Mouse (Mus musculus) embryo, embryonic 10.5 days (tissue): ENCODE data around the gene Myo1c.

ENCODE experiments used
- DNase-seq: peaks from one replicate; pipeline ENCODE4 v3.0.0-alpha.2; 2015; ENCODE audit warnings: low spot score

Myo1c gene

DNA sequence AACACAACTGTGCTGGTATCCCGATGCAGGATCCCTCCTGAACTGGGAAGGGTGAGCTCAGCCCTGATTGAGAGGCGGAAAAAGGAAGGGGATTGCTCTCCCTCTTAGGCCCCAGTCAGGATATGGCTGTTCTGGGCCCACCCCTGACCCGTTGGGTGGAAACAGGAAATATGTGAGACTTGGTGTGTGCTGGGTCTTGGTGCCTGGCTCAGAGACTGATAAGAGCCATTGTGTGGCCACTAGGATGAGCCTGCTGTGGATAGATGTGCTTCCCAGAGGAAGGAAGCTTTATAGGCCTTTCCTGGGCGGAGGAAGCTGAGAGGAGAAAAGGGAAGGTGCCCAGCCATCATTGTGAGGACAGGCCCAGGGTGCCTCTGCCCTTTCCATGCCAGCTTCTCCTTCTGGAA is 1.1 kb upstream of the Myo1c start:
- no peak for DNase-seq

DNA sequence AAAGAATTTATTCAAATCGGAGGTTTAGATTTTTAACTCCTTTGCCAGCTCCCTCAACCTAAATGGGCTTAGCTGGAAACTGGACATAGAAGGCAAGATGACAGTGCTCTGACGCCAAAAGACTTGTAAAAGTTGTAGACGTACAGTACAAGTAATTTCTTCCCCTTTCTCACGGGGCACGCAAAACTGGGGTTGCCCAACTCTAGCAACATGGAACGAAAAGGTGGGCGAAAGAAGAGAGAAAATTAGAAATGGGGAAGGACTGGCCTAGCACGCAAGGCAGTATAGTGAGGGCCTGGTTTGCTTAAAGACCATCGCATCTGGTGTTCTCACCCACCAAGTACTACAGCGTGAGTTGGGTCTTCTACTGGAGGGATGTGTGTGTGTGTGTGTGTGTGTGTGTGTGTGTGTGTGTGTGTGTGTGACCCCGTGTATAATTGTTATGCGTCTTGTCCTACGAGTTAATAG is 688 bp downstream of the Myo1c start:
- DNase-seq, result no peak

DNA sequence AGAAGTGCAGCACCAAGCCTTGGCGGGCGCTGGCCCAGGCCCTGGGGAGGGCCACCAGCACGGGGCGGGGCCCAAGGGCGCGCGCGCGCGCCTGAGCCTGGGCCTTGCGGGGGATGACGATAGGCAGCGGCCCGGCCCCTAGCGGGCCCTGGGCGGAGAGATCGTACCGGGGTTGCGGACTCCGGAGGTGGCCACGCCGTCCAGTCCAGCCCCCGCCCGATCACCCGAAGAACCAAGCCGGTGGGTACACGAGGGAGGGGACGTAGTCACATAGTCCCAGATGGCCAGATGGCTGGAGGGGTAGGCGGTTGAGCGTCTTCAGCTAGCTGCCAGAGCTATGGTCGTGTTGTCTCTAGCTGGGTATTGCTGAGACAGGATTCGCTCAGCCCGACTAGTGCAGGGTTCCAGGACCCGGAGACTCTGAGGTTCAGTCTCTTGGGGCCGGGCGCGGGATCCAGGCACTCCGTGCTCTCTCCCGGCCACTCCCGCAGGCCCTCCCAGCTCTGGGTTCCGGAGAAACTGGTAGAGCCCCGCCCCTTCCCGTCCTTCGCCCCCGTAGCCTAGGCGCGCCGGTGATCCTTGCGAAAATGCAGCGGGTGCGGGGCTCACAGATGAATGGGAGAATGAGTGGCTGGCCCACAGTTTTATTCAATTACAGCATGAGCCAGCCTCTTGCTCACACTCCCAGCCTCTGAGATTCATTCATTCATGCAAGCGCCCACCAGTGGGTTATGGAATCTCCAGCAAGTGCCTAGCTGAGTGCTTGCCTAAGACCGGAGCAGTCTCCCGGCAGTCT is 1.3 kb downstream of the Myo1c start:
- peak; percentile 78 for DNase-seq

DNA sequence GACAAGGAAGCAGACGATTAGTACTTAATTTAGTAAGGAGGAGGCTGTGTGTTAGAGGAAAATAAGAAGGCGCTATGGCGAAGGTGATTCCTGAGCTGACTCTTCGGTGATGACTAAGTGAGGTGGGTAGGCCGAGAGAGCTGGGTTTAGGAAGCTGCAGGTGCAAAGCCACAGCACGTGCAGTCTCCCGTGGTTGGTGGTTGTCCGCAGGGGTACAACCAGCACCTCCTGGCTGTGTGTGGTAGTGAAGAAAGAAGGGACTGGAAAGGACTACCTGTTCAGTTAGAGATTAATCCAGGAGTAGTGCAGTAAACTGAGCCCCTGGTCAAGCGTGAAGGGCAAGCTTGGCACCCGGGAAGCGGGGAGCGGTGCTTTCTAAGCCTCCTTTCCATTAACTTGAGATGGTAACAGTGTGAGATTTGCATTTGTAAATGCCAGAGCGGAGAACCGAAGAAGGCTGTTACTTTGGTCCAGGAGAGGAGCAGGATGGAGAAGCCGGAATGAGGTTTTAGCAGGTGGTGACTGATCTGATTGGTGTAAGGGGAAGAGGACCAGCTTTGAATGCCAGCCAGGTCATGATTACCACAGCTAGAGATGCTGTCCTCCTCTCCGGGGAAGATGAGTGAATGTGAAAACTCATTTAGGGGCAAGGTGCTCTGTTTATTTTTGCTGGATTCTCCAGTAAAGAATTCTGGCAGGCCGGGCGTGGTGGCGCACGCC is 2.1 kb downstream of the Myo1c start:
- DNase-seq, result no peak

DNA sequence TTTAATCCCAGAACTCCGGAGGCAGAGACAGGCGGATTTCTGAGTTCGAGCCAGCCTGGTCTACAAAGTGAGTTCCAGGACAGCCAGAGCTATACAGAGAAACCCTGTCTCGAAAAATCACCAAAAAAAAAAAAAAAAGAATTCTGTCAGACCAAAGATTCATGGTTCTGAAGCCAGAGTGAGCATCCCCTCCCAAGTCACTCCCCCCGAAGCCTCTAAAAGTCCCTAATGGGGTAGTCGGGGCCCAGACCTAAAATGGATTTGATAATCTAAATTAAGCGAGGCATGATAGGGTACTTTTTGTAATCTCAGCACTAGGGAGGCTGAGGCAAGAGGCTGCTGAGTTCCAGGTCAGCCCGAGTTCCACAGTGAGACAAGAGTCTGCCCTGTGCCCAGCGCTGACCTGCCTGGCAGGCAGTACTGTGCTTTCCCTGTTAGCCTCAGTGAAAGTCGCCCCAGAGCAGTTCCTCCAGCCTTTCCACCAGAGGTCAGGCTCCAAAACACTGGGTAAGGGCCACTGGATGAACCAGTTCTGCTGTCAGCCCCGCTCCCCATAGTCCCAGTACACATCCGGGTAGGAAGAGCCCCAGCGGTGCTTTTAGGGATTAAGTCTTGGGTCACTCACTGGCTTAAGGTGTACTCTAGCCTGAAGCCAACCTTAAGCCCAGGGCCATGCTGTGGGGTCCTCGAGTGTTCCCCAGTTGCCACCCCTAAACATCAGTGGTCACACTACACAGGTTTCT is 2.8 kb downstream of the Myo1c start:
- peak; percentile 44 for DNase-seq

DNA sequence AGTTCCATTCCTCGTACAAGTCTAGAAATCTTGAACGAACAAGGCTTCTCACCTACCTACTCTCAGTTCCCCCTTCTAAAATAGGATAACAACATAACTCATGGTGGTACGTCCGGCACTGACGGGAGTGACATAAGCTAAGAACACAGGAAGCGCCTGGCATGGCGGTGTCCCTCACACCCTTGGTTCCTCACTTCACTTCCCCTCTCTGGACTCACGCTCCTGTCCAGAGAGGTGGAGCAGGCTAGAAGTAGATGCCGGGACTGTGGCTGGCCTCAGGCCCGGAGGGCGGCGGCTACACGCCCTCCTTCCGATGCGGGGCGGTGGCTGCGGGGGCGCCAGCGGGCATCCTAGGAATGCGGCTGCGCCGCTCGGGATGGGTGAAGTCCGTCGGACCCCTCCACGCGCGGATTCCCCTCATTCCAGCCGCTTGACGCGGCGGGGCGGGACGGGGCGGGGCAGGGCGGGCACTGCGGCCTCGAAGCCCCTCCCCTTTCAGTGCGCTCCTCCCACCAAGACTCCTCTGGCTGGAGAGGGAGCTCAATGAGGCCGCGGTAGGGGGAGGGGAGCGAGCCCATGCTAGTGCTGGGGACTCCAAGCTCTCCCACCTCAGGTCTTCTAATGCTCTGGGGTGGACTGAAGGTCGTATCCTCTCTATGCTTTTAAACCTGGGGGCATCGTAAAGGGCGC is 3.6 kb downstream of the Myo1c start:
- DNase-seq, result peak; percentile 92

DNA sequence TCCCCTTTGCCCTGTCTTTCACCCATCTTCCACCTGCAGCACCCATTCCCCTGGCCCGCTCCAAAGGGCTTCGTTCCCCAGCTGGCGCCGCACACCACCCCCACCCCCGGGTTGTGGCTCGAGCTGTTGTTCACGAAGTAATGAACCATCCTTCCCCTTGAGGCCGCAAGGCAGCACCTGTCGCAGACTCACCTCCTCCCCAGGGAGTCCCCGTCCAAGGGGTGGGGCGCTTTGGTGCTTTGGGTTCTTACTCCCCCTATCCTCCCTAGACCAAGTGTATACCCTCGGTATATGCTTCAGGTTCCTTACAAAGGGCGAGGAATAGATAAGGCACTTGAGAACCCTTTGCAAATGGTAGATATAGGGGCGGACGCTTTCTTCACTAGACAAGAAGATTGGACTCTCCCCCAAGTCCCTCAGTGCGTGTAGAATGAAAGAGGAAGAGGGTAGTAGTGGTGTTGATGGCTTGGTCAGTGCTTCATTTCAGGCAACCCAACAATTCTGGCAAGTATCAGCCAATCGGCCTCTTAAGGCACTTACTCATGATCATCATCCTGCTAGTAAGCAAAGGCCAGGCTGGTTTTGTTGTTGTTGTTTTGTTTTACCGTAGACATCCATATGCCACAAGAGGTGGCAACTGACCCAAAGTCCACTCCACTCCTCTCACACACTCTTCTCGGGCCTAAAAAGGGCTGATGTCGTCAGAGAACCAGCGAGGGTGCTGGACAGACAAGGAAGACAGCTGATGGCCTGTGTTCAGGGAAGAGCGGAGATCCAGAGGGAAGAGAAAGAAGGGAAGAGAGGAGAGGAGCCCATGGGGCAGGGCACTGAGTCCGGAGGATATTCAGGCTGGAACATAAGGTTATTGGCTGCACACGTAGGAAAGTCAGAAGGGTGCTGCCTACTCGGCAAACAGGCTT is 4.4 kb downstream of the Myo1c start:
- DNase-seq, result peak; percentile 24

DNA sequence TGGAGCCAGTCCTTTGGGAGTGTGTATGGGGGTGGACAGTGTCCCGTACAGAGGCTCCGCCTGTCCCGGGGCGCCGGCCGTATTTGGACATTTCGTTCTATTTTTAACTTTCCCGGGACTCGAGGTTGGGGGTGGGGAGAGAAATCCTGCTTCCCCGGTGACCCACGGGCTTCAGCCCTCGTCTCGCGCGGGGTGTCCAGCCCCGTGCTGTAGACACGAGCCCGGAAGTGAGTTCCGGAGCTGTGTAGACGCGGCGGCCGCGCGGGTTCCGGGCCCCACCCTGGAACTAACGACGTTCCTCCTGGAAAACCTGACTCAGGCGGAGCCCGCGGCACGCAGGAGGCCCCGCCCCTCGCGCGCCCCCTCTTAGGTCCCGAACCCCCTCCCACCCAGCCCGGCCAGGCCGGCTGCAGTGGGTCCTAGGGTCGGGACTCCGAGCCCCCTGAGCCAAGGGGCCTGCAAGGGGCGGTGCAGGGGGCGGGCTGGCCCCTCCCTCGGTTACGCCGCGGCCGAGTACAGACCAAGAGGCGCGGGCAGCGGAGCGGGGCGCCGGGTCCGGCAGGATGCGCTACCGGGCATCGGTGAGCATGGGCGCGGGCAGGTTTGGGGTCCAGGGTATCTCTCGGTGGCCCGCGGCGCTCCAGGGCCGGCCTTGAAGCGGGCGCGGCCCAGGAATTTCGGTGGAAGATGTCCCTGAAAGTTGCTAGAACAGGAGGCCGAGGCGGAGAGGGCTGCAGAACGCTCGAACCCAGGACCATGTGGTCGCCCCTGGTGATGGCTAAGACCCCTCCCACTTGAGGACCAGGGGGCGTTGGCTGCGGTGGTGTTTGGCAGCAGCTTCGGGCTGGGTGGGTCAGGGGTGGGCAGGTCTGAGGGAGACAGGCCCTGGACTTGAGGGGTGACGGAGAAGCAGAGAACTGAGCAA is 5.6 kb downstream of the Myo1c start:
- peak; percentile 67 for DNase-seq

DNA sequence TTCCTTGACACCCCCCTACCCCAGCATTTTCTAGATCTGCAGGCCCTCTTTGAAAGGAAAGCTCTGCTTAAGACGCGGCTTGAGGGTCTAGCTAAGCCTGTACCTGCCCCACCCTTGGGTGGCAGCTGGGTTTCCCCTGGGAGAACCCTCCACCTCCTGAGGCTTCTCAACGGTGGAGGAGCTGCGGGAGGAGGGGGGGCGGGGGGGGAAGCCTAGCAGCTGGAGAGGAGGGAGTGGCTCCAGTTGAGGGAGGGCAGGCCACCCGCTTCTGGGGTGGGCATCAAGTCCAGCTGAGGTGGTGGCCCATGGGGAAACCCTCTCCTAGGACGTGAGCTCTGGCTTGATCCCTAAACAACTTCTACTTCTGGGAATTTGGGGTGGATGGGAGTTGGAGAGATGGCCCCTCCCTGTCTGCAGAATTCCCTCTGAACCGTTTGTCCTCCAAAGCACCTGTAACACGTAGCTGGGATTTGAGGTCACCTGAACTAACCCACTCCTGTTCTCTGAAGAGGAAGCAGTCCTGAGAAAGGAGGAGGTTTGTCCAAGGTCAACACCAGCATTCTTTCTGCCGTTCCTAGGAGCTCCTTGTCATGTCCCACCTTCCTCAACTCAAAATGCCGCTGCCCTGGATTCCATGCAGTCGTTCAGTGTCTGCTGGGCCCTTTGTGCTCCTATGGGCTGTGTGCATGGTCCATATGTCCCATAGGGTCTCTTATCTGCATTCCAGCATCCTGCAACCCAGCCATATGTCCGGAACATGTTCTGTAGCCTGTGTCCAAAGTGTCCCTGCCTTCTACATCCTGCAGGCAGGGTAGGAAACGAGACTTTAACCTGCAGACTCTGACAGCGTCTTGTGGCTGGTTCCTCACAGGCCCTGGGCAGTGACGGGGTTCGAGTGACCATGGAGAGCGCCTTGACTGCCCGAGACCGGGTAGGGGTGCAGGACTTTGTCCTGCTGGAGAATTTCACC is 6.6 kb downstream of the Myo1c start:
- DNase-seq, result no peak

DNA sequence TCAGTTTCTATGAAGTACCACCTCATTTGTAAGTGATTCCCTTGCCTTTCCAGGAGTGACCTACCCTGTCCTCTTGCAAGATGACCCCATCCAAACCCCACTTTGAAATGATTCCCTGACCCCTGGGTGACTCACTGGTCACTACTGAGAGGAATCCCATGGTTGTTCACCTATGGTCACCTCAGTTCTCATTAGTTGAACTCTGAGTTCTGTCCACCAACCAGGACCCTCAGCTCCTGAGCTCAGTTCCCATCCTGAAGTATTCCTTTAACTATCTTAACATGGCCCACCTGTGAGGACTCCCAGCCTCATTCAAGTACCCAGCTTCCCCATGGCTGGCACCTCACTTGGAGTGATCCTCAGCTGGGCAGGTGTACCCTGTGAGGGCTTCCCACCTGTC is 7.5 kb downstream of the Myo1c start:
- DNase-seq, result no peak

DNA sequence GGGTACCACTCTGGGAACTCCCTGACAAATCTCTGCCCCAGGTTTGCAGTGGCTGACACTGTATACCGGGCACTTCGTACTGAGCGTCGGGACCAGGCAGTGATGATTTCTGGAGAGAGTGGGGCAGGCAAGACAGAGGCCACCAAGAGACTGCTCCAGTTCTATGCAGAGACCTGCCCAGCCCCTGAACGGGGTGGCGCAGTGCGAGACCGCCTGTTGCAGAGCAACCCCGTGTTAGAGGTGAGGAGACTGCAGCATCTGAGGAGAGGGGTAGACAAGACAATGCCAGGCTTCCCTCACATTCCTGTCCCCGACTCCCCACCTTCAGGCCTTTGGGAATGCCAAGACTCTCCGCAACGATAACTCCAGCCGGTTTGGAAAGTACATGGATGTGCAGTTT is 8.0 kb downstream of the Myo1c start:
- DNase-seq, result no peak

DNA sequence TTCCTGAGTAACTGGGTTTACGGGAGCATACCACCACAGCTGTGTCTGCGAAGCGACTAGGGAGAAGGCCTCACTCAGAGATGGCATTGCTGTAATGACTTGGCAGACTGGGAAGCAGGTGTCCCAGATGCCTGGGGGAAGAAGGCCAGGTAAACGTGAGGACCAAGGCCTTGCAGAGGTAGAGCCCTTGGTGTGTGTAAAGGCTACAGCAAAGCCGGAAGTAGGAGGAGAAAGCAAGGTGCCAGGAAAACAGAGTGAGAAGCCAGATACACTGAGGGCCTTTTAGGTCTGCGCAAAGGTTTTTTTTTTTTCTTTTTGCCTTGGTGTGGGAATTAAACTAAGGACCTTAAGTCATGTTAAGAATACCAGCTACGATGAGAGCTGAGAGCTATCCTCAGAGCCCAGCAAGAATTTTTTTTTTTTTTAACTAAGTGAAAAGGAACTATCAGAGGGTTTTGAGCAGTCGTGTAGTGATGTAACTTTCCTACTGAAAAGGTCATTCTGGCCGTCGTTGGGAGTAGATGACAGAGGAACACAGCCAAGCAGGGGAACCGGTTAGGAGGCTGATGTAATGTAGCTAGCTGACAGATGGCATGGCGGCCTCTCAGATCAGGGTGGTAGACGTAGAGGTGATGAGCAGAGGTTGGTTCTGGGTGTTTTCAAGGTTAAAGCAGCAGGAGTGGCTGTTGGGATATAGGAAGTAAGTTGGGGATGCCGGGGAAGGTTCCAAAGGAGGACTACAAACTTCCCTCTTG is 8.9 kb downstream of the Myo1c start:
- DNase-seq, result no peak

DNA sequence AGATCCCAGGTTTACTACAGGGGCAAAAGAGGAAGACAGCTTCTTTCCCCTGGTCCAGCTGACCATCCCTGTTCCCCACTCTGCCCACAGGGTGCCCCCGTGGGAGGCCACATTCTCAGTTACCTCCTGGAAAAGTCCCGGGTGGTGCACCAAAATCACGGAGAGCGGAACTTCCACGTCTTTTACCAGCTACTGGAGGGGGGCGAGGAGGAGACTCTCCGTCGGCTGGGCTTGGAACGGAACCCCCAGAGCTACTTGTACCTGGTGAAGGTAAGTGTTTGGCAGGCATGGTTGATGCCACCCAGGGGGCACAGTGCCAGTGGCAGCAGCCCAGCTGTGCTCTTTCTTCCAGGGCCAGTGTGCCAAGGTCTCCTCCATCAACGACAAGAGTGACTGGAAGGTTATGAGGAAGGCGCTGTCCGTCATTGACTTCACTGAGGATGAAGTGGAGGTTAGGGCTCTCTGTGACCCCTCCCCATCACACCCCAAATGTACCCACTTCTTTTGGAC is 9.8 kb downstream of the Myo1c start:
- no peak for DNase-seq

DNA sequence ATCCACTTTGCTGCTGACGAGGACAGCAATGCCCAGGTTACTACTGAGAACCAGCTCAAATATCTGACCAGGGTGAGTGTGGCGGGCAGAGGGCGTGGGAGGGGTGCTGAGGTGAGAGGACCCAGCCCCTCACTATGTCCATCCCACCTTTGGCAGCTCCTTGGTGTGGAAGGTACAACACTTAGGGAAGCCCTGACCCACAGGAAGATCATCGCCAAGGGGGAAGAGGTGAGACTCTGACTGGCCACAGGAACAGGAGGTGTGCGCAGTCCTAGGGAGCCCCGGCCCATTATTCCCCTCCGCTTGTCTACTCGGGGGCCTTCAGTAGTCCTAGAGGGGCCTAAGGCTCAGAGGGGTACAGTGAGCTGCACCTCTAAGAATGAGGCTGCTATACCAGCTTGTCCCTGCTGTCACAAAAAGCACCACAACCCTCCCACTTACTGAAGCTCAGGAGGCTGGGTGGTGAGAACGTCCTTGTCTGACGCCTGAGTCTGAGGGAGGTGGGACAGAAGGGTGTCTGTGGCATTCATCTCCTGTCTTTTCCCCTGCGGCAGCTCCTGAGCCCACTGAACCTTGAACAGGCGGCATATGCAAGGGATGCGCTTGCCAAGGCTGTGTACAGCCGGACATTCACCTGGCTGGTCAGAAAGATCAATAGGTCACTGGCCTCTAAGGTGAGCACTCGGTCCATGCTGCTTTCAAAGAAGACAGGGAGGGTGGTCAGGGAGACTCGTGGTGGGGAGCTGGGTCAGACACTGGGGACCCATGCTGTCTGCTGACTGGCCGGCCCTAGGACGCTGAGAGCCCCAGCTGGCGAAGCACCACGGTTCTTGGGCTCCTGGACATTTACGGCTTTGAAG is 10.9 kb downstream of the Myo1c start:
- DNase-seq, result no peak

DNA sequence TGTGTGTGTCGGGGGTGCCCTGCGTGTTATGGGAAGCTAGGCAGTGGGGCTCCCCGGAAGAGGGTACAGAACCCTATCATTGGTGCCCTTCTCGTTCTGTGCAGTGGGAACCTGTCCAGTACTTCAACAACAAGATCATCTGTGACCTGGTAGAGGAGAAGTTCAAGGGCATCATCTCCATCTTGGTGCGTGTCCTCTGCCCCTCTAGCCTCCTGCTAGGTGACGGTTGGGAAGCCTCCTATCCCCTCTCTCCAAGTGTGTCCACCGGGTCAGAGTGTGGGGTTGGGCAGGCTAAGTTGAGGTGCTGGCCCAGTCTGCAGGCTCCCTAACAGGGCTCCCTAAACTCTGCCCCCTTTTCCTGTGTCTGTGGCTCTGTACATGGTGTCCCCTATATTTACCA is 11.8 kb downstream of the Myo1c start:
- DNase-seq, result no peak

DNA sequence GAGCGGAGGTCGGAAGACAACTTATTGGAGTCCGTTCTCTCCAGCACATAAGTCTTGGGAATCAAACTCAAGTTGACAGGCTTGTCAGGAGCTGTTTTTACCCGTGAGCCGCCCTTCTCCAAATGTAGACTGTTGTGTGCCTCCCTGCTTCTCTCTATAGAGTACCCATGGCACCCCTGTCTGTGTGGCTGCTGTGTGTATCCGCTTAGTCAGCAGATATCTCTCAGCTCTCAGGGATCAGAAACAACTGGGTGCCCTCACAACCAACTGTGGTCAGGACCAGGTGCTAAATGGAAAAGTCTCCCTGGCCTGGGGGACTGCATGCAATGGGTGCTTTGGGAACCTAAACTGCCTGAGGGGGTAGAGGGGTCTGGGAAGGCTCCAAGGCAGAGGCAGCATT is 16.0 kb downstream of the Myo1c start:
- no peak for DNase-seq

DNA sequence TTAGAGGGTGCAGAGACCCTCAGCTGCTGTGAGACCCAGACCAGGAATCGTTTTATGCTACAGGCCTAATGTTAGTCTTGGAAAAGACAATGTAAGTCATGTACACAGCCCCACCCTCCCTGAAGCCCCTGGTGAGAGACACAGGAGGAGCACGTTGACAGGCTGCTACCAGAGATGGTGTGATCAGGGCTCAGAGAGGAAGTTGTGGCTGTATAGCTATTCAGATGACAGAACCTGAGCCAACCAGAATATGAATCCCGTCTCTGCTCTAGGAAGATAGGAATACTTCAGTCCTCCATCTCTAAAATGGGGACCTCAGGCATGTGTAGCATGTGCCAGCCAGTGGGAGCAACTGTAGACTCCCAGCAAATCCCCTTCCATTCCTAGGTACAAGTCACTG is 18.3 kb downstream of the Myo1c start:
- no peak for DNase-seq
